Mouse (Mus musculus) layer of hippocampus, postnatal 14 days (tissue): Measurements from ENCODE around the gene Fasn. TPM values are rescaled to one million over a fixed set of nuclear protein-coding genes. Genes with fewer than 3 reads are reported as not detected.
"Not testable (repeated sequence)": the region's sequence is repeated elsewhere in the genome, so short reads cannot be mapped to it uniquely, and the experiment has no call there.

ENCODE experiments used
- DNase-seq, 2 experiments: peaks; one replicate each; pipeline ENCODE4 v3.0.0; 2021 to 2022; ENCODE audit warnings: low spot score in 2 of 2, mixed read lengths in 1 of 2
- total RNA-seq, 2 experiments: library from RNA; stranded (reverse); gene quantifications; 2 replicates each; pipeline ENCODE4 v1.2.3; 2021

The Fasn gene
- total RNA-seq, 2 experiments from 2014 or later, result 223 to 257 TPM

DNA sequence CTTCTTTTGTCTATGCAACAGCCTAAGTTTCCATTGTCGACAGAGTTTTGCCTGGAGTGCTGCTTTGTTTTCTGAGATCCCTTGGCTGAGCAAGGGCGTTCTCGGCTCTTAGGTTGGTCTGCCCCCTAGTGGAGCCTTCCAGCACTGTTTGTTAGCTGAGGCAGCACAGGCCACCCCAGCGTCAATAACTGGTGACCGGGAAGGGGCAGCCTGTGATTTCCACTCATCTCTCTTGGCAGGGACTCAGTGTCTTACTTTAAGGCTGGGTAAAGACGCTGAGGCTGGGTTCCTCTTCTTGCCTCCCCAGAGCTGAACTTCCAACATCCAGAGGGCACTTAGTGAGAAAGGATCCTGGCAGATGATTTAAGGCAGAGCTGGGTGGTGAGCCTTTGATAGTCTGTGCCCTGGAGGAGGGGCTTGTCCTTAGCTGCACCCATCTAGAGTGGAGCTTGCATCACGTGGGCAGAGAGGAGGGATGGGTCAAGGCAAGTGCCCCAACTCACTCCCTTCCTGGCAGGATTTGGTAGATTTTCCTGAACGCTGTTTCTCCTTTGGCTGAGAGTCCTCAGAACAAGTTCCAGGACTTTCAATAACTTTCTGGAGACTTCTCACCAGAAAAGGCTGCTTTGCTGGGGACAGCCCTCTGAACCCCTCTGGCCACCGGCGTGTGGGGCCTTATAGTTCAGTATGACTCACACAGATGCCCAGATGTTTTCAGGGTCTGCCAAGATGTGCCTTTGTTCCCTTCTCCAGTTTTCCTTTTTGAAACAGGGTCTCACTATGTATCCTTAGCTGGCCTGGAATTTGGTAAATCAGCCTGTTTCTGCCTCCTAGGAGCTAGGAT lies 24.1 kb downstream of the Fasn start:
- DNase-seq, result peak; percentile 83 to 89

DNA sequence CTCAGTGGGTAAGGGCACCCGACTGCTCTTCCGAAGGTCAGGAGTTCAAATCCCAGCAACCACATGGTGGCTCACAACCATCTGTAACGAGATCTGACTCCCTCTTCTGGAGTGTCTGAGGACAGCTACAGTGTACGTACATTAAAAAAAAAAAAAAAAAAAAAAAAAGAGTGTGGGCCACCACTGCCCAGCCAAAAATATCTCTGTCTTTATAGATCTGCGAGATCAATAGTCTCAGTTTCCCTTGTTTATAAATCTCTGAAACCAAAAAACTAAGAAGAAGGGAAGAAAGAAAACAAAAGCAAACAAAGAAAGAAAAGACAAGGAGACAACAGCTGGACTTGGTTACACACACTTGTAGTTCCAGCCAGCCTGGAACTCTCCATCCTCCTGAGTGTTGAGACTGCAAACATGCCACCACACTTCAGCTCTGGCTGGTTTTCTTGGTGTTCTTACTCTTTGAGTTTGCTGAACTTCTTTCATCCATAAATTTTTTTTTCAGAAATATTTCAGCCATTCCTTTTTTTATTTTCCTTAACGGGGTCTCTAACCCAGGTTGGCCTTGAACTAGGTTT lies 24.9 kb downstream of the Fasn start:
- DNase-seq, result no peak

GRCm38 (mm10) chr11:120798244-120798643 lies 26.1 kb downstream of the Fasn start:
- DNase-seq, result no peak

DNA sequence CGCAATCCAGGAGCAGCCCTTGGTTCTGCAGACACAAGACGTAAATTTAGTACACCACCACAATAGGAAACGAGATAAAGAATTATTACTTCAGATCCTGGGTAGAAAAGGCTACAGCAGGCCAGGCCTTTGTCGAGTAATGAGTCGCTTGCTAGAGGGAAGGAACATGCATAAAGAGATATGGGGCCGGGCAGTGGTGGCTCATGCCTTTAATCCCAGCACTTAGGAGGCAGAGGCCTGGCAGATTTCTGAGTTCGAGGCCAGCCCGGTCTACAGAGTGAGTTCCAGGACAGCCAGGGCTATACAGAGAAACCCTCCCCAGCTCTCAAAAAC lies 27.8 kb downstream of the Fasn start:
- DNase-seq, result no peak

- DNase-seq, result peak; percentile 98 to 99
Measured at GRCm38 (mm10) chr11:120795756-120796613, 28.4 kb downstream of the Fasn start, which contains the start of gene Dus1l. Gene Dus1l (minus strand): TSS chr11:120796403.

- no peak for DNase-seq
Measured at GRCm38 (mm10) chr11:120792652-120793051, 31.7 kb downstream of the Fasn start.

DNA sequence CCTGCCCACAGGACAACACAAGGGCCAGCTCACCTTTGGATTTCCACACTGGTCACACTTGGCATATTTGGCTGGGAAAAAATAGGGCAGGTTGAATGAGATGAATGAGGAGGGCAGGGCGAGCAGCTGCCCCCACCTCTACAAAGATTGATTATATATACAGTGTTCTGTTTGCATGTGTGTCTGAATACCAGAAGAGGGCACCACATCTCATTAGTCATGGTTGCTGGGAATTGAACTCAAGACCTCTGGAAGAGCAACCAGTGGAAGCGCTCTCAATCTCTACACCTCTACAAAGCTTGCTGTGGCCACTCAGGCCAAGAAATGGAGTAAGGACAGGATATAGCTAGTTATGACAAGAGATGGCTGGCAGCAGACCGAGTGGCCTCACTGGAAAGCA lies 34.5 kb downstream of the Fasn start:
- no peak for DNase-seq

DNA sequence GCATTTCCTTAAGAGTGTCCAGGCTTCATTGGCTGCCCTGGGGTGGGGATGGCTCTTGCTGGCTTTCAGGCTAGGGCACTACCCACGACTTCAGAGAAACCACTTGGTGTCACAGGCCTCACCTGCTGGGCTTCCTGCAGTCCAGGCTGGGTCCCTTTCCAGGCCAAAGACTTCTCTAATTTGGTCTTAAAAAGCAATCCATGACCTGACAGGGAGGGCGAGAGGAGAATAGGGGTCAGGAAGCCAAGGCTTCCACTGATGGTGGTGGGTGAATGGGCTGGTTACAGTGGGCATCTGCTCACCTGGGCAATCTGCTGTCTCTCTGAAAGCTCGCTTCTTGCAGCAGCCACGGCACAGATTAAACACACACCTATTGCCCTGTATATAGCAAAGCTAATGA lies 35.0 kb downstream of the Fasn start:
- no peak for DNase-seq

DNA sequence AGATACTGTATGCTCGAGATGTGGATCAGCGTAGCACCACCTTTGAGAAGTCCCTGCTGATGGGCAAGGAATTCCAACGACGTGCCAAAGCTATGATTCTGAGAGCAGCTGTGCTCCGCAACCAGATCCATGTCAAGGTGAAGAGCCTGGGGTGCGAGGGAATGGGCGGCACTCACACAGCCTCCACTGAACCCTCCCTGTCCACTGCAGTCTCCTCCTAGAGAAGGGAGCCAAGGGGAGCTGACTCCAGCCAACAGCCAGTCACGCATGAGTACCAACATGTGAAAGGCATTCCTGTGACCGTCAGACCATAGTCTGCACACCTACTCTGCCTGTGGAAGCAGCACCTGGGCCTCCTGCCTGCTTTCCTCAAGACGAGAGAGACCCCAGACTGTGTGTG lies 35.9 kb downstream of the Fasn start:
- not testable (repeated sequence) for DNase-seq

DNA sequence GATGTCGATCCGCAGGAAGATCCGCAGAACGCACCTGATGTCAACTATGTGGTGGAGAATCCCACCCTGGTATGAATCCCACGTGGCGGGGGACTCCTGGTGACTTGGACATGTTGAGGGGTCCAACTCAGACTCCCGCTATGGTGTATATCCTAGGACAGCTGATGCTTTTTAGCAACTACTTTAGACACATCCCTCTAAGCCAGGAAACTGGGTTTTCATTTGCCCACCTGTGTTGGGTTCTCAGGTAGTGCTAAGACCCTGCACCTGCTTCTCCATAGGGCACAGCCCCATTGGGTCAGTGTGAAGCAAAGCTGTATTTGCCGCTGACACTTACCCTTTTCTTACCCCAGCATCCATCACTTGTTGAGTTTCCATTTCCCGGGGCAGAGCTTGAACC lies 39.2 kb downstream of the Fasn start:
- DNase-seq, result no peak

GRCm38 (mm10) chr11:120784064-120784791 lies 40.1 kb downstream of the Fasn start, which contains the start of the genes Rfng and Gps1:
Gene Rfng (minus strand): TSS chr11:120784207.
Gene Gps1 (plus strand): TSS chr11:120784272.
- DNase-seq, result peak; percentile 75 to 81

GRCm38 (mm10) chr11:120783426-120784063 lies 40.8 kb downstream of the Fasn start:
- no peak for DNase-seq

GRCm38 (mm10) chr11:120781361-120781760 lies 43.0 kb downstream of the Fasn start:
- not testable (repeated sequence) for DNase-seq

GRCm38 (mm10) chr11:120779876-120780275 lies 44.5 kb downstream of the Fasn start:
- no peak for DNase-seq

- peak in 1 of 2 experiments; percentile 4 for DNase-seq
Measured at GRCm38 (mm10) chr11:120777123-120777522, 47.2 kb downstream of the Fasn start.

DNA sequence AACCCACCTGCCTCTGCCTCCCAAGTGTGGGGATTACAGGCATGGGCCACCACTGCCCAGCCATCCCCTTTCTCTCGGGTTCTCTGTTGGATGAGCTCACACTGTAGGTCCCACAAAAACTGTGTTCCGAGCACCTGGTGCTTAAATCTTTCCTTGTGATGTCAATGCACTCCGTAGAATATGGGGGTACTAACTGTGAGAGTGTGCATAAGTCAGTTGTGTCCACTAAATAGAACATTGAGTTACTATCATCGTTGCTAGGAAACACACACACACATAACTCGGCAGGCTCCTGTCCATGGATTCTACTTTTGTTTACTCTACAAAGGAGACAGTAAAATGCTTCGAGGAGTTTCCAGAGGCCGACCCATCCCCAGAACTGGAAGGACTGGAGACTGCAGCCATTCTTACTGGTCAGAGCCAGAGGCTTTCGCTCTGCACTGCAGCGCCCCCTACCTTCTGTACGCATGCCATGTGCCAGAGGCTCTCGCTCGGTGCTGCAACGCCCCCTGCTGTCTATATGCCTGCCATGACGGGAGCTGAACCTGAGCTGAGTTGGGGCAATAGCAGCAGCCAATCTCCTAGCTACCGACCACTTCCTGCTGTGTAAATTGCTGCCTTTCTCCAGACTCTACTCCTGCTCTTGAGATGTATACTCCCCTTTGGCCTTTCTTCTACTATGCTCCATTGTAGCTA lies 48.4 kb downstream of the Fasn start:
- peak; percentile 96 to 97 for DNase-seq

GRCm38 (mm10) chr11:120773463-120774190 lies 50.7 kb downstream of the Fasn start:
- no peak for DNase-seq

- no peak for DNase-seq
Measured at GRCm38 (mm10) chr11:120772749-120773148, 51.6 kb downstream of the Fasn start.

DNA sequence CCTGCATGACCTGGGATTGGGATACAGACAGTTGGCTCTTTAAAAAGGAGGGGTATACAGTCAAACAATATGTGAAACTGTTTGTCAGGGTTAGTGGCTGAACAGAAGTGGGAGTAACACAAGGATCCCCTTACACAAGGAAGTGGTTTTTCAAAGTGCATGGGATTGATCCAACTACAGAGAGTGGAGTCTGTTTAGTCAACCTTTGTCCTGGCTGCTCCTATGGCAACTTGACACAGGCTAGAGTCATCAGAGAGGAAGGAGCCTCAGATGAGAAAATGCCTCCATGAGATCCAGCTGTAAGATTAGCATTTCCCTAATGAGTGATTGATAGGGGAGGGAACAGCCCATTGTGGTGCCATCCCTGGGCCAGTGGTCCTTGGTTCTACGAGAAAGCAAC lies 56.1 kb downstream of the Fasn start:
- DNase-seq, result no peak
